Mouse (Mus musculus) liver, embryonic 13.5 days (tissue): ENCODE measurements around the gene 2900026A02Rik. TPM values are rescaled to one million over a fixed set of nuclear protein-coding genes. Genes with fewer than 3 reads are reported as not detected.
A peak's percentile ranks its signal among the peaks of the same experiment; 100 is the strongest.

ENCODE experiments used
- ATAC-seq: fragments of 200-750 bp; cut with Nextera tagmentation; 2 replicates; pipeline ENCODE4 v1.8.0; 2017; ENCODE audit warnings: low read depth, mild to moderate bottlenecking, moderate number of reproducible peaks, moderate library complexity
- DNase-seq: peaks from one replicate; pipeline ENCODE4 v3.0.0; 2022
- H3K27ac ChIP-seq: fragments of 300-500 bp; sonication (generic); 2 replicates; pipeline ENCODE4 v1.5.1; 2015; ENCODE audit warnings: moderate library complexity, mild to moderate bottlenecking, inconsistent platforms
- H3K27me3 ChIP-seq: fragments of 300-500 bp; sonication (generic); 2 replicates; pipeline ENCODE4 v1.6.1; 2015; ENCODE audit warnings: mild to moderate bottlenecking, inconsistent platforms
- H3K36me3 ChIP-seq: fragments of 300-500 bp; sonication (generic); 2 replicates; pipeline ENCODE4 v1.6.1; 2015; ENCODE audit warnings: mild to moderate bottlenecking, inconsistent platforms
- H3K4me1 ChIP-seq: fragments of 300-500 bp; sonication (generic); replicated peaks from 2 replicates; pipeline ENCODE4 v1.6.1; 2015; ENCODE audit warnings: inconsistent platforms
- H3K4me2 ChIP-seq: fragments of 300-500 bp; sonication (generic); 2 replicates; pipeline ENCODE4 v1.6.1; 2015; ENCODE audit warnings: inconsistent platforms, mild to moderate bottlenecking, moderate library complexity
- H3K4me3 ChIP-seq: fragments of 300-500 bp; sonication (generic); replicated peaks from 2 replicates; pipeline ENCODE4 v1.5.1; 2015; ENCODE audit warnings: mild to moderate bottlenecking, inconsistent platforms
- H3K9ac ChIP-seq: fragments of 300-500 bp; sonication (generic); 2 replicates; pipeline ENCODE4 v1.6.1; 2015; ENCODE audit warnings: mild to moderate bottlenecking, inconsistent platforms
- H3K9me3 ChIP-seq: fragments of 300-500 bp; sonication (generic); replicated peaks from 2 replicates; pipeline ENCODE4 v1.6.1; 2016; ENCODE audit warnings: inconsistent platforms
- WGBS: fragments of 180-500 bp; shearing (Covaris S2); methylation state at CpG from one replicate; pipeline ENCODE4 v1.1.7; 2015; ENCODE audit not compliant: insufficient replicate concordance; 5-methylcytosine and 5-hydroxymethylcytosine counted together
- polyA plus RNA-seq: library from polyadenylated mRNA; unstranded; fragments of >200 nt; fragmentation: Nextera tagmentation; extraction: Ambion mirVana; gene quantifications from 2 replicates; pipeline ENCODE4 v1.2.1, GENCODE M21; 2015

The 2900026A02Rik gene
- polyA plus RNA-seq, 1 experiment from 2014 or later = 0.98 TPM

DNA sequence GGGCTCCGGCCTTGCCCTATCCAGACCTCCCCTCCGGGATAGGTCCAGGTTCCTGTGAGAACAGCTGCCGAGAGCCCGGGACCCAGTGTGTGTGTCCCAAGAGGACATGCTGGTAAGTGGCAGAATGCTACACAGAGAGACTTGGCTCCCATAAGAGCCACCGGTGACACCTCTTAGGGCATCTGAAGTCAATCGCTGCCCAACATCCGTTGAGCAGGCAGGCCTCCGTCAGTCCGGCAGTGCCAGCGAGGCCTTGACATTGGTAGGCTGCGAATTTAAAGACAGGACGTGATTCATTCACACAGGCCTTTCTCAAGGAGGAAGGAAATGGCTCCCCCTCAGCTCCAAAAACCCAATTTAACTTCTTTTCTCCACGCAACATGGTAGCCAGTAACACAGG, 11.1 kb downstream of the 2900026A02Rik start:
- H3K36me3 ChIP-seq = no peaks in the 10 kb centered on the region

DNA sequence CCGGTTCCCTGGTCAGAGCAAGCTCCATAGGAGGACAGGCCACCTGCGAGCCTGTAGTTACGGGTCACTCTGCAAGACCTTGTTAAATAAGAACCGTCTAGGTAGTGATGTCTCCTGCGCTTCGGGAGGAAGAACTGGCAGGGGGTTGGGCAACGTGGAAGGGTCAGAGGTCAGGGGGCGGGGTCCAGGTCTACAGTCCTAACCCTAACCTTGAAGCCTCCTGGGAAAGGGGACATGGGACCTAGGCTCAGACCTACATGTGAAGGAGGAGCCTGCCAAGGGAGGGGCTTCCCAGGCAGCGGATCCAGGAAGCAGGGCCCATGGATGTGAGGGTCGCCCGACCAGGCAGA, 11.7 kb downstream of the 2900026A02Rik start:
- no peak overlapping the region for H3K4me2 ChIP-seq
- no peak overlapping the region for H3K4me3 ChIP-seq
- H3K27me3 ChIP-seq = no peaks in the 10 kb centered on the region
- WGBS = 56% methylated on average over 11 of the region's 11 CpGs
- no peaks in the 10 kb centered on the region for H3K9me3 ChIP-seq
- no peaks in the 10 kb centered on the region for H3K36me3 ChIP-seq
- no peak for DNase-seq
- peaks cover 57% of the 10 kb centered on the region for H3K4me1 ChIP-seq
- peak overlapping the region; percentile 50 for H3K27ac ChIP-seq
- H3K9ac ChIP-seq = no peak overlapping the region
- ATAC-seq = no peak

More for the DNA sequence above, 11.1 kb downstream of the 2900026A02Rik start:
- no peak for ATAC-seq
- H3K9me3 ChIP-seq = no peaks in the 10 kb centered on the region
- H3K9ac ChIP-seq = no peak overlapping the region
- H3K4me2 ChIP-seq = no peak overlapping the region
- 47% methylated on average over 13 of the region's 13 CpGs for WGBS
- H3K4me1 ChIP-seq = peaks cover 57% of the 10 kb centered on the region
- peak overlapping the region; percentile 50 for H3K27ac ChIP-seq
- no peak for DNase-seq
- no peaks in the 10 kb centered on the region for H3K27me3 ChIP-seq
- no peak overlapping the region for H3K4me3 ChIP-seq

GRCm38 (mm10) chr5:113208622-113209400, 12.2 kb downstream of the 2900026A02Rik start:
- Histone ChIP-seq H3K4me2 (no peak overlapping the region), H3K27me3 (no peaks in the 10 kb centered on the region), H3K9me3 (no peaks in the 10 kb centered on the region), H3K36me3 (no peaks in the 10 kb centered on the region), H3K27ac (peak overlapping the region; percentile 50; the same call in 1 of the 2 replicates), H3K4me1 (peaks cover 57% of the 10 kb centered on the region), H3K4me3 (no peak overlapping the region), H3K9ac (no peak overlapping the region)
- DNase-seq (no peak), ATAC-seq (no peak)
- 51% methylated on average over 11 of the region's 11 CpGs for WGBS

- Histone ChIP-seq H3K36me3 (no peaks in the 10 kb centered on the region), H3K4me2 (no peak overlapping the region), H3K4me3 (no peak overlapping the region), H3K27me3 (no peaks in the 10 kb centered on the region), H3K9me3 (no peaks in the 10 kb centered on the region), H3K9ac (no peak overlapping the region), H3K4me1 (peaks cover 57% of the 10 kb centered on the region), H3K27ac (peak overlapping the region; percentile 13)
- DNase-seq (no peak), ATAC-seq (no peak)
- WGBS = 43% methylated on average over 4 of the region's 4 CpGs
Observed at GRCm38 (mm10) chr5:113208048-113208447, 13.0 kb downstream of the 2900026A02Rik start.

- H3K9ac ChIP-seq = no peak overlapping the region
- DNase-seq = no peak
- no peak overlapping the region for H3K4me2 ChIP-seq
- no peaks in the 10 kb centered on the region for H3K9me3 ChIP-seq
- H3K36me3 ChIP-seq = no peaks in the 10 kb centered on the region
- H3K4me3 ChIP-seq = no peak overlapping the region
- H3K4me1 ChIP-seq = peaks cover 57% of the 10 kb centered on the region
- H3K27me3 ChIP-seq = no peaks in the 10 kb centered on the region
- no peak overlapping the region; the same call in 1 of the 2 replicates for H3K27ac ChIP-seq
- ATAC-seq = no peak
- WGBS = 25% methylated on average over 9 of the region's 9 CpGs
Observed at GRCm38 (mm10) chr5:113206670-113207352, 14.2 kb downstream of the 2900026A02Rik start.

DNA sequence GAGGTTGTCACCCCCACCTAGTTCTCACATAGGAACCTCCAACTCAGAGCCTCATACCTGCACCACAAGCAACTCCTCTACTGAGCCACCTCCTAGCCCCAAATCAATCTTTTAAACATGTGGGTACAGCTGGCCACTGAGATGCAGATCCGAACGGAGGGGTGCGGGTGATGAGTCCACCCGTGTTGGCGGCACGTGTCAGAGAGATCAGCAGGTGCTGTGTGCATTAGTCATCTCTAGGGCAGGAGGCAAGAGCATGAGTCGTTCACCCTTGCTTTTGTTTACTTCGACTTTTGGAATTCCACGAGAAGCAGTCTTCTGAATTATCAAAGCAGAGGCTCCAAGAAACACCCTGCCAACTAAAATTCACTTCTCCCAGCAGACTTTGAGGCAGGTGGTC, 16.8 kb downstream of the 2900026A02Rik start:
- H3K36me3 ChIP-seq = no peaks in the 10 kb centered on the region
- peaks cover 48% of the 10 kb centered on the region for H3K4me1 ChIP-seq
- no peak overlapping the region for H3K9ac ChIP-seq
- WGBS = 75% methylated on average over 9 of the region's 9 CpGs
- H3K4me3 ChIP-seq = no peak overlapping the region
- ATAC-seq (no peak), DNase-seq (no peak)
- no peaks in the 10 kb centered on the region for H3K9me3 ChIP-seq
- H3K27me3 ChIP-seq = no peaks in the 10 kb centered on the region
- H3K4me2 ChIP-seq = no peak overlapping the region
- no peak overlapping the region for H3K27ac ChIP-seq

DNA sequence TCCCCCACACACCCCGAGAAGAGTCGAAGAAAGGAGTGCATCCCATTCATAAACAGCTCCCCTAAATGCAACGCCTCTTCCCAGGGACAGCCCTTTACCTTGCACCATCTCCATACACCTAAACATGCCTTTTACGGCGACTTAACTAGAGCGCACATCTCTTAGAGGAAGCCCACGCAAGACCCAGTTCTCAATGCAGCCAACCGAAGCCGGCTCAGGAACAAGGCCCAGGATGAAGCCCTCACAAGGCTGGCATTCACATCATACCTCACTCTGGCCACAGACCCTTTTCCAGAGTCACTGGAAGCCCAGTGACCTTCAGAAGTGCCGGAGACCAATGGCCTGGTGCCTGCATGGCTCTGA, 21.3 kb downstream of the 2900026A02Rik start:
- Histone ChIP-seq H3K27ac (no peak overlapping the region; the same call in 1 of the 2 replicates), H3K9ac (no peak overlapping the region), H3K27me3 (no peaks in the 10 kb centered on the region), H3K4me2 (no peak overlapping the region), H3K9me3 (no peaks in the 10 kb centered on the region), H3K4me3 (no peak overlapping the region), H3K36me3 (no peaks in the 10 kb centered on the region), H3K4me1 (peaks cover 23% of the 10 kb centered on the region)
- WGBS = 73% methylated on average over 10 of the region's 10 CpGs
- ATAC-seq (no peak), DNase-seq (no peak)

DNA sequence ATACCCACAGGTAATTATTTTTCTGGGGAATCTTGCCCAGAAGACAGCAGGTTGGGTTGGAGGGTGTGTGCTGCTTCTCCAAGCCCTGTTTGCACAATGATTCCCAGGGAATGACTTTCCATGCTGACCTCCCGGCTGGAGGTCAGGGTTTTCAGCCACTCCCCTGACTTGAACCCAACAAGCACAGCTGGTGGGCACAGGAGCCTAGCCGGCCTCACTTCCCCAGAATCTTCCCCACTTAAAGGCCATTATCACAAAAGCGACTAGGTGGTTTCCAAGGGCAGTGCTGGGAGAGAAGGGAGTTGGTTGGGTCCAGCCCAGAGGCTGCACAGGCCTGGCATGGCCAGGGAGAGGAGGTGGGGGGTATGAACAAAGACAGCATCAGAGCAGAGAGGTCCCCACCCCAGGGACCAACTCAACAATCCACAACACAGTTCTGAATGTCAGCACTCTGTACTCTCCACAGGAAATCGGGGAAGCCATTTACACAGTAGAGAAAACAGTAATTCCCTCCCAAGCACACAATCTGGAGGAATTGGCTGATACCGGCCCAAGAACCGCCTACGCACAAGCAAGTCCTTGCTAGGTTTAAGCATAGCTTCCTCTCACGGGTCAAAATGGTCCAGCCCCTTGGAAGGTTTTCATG, 21.8 kb downstream of the 2900026A02Rik start:
- Histone ChIP-seq H3K4me2 (no peak overlapping the region), H3K4me1 (peaks cover 23% of the 10 kb centered on the region), H3K27ac (peak overlapping the region; percentile 34), H3K9me3 (no peaks in the 10 kb centered on the region), H3K27me3 (no peaks in the 10 kb centered on the region), H3K4me3 (no peak overlapping the region), H3K36me3 (no peaks in the 10 kb centered on the region), H3K9ac (no peak overlapping the region)
- no peak for DNase-seq
- ATAC-seq = no peak
- 47% methylated on average over 8 of the region's 8 CpGs for WGBS

DNA sequence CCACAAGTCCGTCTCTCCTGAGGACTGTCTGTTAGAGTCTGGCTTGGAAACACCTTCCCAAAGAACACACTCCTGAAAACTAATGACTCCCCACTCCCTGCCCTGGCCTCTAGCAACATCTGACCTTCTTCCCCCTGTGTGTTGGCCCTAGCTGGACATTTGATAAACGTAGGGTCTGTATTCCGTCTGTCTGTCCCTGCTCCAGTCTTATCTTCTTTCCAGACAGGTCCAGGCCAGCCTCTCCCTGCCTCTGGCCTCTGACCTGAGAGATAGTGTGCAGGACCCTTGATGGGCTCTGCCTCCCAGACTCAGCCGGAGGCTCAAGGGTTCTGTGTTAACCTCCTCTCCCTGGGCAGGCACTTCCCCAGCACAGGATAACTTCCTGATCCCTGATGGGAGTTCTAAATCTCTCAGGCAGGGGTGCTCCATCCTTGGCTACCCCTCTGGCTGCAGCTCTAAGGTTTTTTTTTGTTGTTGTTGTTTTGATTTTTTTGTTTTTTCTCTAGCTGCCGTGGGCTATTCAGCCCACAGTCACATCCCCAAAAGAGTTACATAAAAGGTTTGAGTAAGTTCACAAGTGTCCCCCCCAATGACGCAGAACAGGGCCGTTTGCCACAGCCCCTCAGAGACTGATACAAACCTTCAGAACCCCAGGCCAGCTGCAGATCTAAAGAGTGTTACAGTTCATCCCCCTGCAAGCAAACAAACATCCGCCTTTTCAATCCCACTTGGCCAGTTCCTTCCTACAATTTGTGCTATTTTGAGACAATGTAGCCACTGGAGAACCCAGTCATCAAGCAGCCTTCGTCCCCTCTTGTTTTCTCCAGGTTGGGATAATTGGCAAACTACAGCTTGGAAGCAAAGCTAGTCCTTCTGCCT, 23.9 kb downstream of the 2900026A02Rik start:
- H3K27me3 ChIP-seq = no peaks in the 10 kb centered on the region
- peaks cover 23% of the 10 kb centered on the region for H3K4me1 ChIP-seq
- no peak overlapping the region for H3K4me3 ChIP-seq
- 39% methylated on average over 9 of the region's 9 CpGs for WGBS
- H3K36me3 ChIP-seq = no peaks in the 10 kb centered on the region
- H3K9ac ChIP-seq = no peak overlapping the region
- H3K27ac ChIP-seq = no peak overlapping the region
- no peak overlapping the region for H3K4me2 ChIP-seq
- no peaks in the 10 kb centered on the region for H3K9me3 ChIP-seq
- ATAC-seq = no peak
- DNase-seq = no peak

DNA sequence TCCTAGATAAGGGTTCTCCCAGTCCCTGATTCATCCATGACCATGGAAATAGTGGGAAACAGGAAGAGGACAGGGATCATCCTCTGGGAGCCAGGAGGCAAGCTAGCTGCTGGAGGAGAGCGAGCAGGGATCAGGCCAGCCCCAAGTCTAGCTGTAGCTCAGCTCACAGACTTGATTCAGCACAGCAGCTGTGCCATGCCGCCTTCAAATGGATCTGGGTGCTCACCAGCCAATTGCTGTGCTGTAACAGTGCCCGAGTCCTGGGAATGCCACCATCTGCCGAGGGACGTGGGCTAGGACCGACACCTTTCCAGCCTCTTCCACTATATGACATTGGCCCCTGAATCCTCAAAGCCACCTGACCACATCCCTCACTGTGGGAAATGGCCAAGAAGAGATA, 25.1 kb downstream of the 2900026A02Rik start:
- Histone ChIP-seq H3K36me3 (no peaks in the 10 kb centered on the region), H3K27me3 (no peaks in the 10 kb centered on the region), H3K4me3 (no peak overlapping the region), H3K9ac (no peak overlapping the region), H3K27ac (no peak overlapping the region; the same call in 1 of the 2 replicates), H3K9me3 (no peaks in the 10 kb centered on the region), H3K4me2 (no peak overlapping the region), H3K4me1 (peaks cover 22% of the 10 kb centered on the region)
- 72% methylated on average over 6 of the region's 6 CpGs for WGBS
- DNase-seq (no peak), ATAC-seq (no peak)

- Histone ChIP-seq H3K27me3 (no peaks in the 10 kb centered on the region), H3K4me3 (no peak overlapping the region), H3K27ac (no peak overlapping the region; the same call in 1 of the 2 replicates), H3K4me2 (no peak overlapping the region), H3K36me3 (no peaks in the 10 kb centered on the region), H3K9ac (no peak overlapping the region), H3K4me1 (peaks cover 18% of the 10 kb centered on the region), H3K9me3 (no peaks in the 10 kb centered on the region)
- ATAC-seq (no peak), DNase-seq (no peak)
- WGBS = 65% methylated on average over 12 of the region's 12 CpGs
Observed at GRCm38 (mm10) chr5:113195451-113195850, 25.6 kb downstream of the 2900026A02Rik start.
